Mouse (Mus musculus) G1E (cell line): ENCODE measurements around the gene Bag5. TPM values are rescaled to one million over a fixed set of nuclear protein-coding genes. Genes with fewer than 3 reads are reported as not detected.
"Not testable (repeated sequence)": the region's sequence is repeated elsewhere in the genome, so short reads cannot be mapped to it uniquely, and the experiment has no call there.

Experiments used
- ATAC-seq: 2 replicates; pipeline ENCODE4 v1.8.0; 2016; ENCODE audit warnings: mild to moderate bottlenecking; ENCODE audit not compliant: insufficient number of reproducible peaks, poor library complexity, low FRiP score, severe bottlenecking; ENCODE audit errors: extremely low read depth
- DNase-seq: peaks from one replicate; pipeline ENCODE4 v3.0.0; 2012; ENCODE audit warnings: low spot score
- H3K27me3 ChIP-seq: 2 replicates; pipeline ENCODE4 v1.6.1; 2012; ENCODE audit warnings: mild to moderate bottlenecking, low read length, inconsistent platforms; ENCODE audit not compliant: insufficient read depth
- H3K36me3 ChIP-seq: replicated peaks from 2 replicates; pipeline ENCODE3; 2012; ENCODE audit warnings: mild to moderate bottlenecking, inconsistent platforms
- H3K4me1 ChIP-seq: 2 replicates; pipeline ENCODE4 v1.6.1; 2012; ENCODE audit warnings: low read depth, low read length, inconsistent platforms, mixed read lengths; ENCODE audit not compliant: insufficient read depth
- H3K4me3 ChIP-seq: 2 replicates; pipeline ENCODE4 v1.5.1; 2012; ENCODE audit warnings: low read depth, mild to moderate bottlenecking, inconsistent platforms, low read length, moderate library complexity, mixed read lengths
- H3K9me3 ChIP-seq: replicated peaks from 2 replicates; pipeline ENCODE4 v1.6.1; 2012; ENCODE audit warnings: inconsistent platforms
- CTCF ChIP-seq: IDR thresholded peaks from 2 replicates; pipeline ENCODE4 v1.5.1; 2012; ENCODE audit warnings: low read depth, low read length, inconsistent platforms, mixed read lengths
- GATA1 ChIP-seq: IDR thresholded peaks from 2 replicates; pipeline ENCODE4 v1.6.1; 2012; ENCODE audit warnings: borderline replicate concordance, low read length, inconsistent platforms, mixed read lengths
- GATA2 ChIP-seq: IDR thresholded peaks from 2 replicates; pipeline ENCODE4 v1.6.1; 2012; ENCODE audit warnings: low read depth, low read length, inconsistent platforms, borderline replicate concordance
- POLR2AphosphoS5 ChIP-seq: IDR thresholded peaks from 2 replicates; pipeline ENCODE4 v1.6.1; 2012; ENCODE audit warnings: low read depth, low read length, inconsistent platforms; ENCODE audit not compliant: insufficient replicate concordance
- TAL1 ChIP-seq: conservative IDR thresholded peaks from 2 replicates; pipeline ENCODE4 v1.6.1; 2012; ENCODE audit warnings: low read depth, low read length, inconsistent platforms, mixed read lengths
- polyA plus RNA-seq: library from polyadenylated mRNA; stranded (reverse); fragments of >175 nt; gene quantifications from 2 replicates; pipeline ENCODE4 v1.2.3, GENCODE M21; 2012
- total RNA-seq, 2 experiments: library from RNA; stranded (forward) in 1 of 2; stranded (reverse) in 1 of 2; fragments of 200-1000 nt in 1 of 2; fragments of >200 nt in 1 of 2; fragmentation: Nextera tagmentation in 1 of 2; gene quantifications; 2 replicates each; pipeline ENCODE4 v1.2.3; 2014 to 2017

Bag5 gene
- total and polyA plus RNA-seq, 3 experiments = 20.3 to 52.8 (median 32.4) TPM

- peaks cover 37% of the 10 kb centered on the region for H3K4me1 ChIP-seq
- H3K9me3 ChIP-seq = 0 out of 2 replicates have a peak, but pooled peaks cover 3% of the 10 kb centered on the region
- no peak for DNase-seq
- no peak overlapping the region for H3K4me3 ChIP-seq
- no peak for ATAC-seq
- TF ChIP-seq GATA1 (no peak), TAL1 (no peak), GATA2 (no peak), POLR2AphosphoS5 (no peak), CTCF (no peak)
- peaks cover 56% of the 10 kb centered on the region for H3K36me3 ChIP-seq
- no peaks in the 10 kb centered on the region for H3K27me3 ChIP-seq
These were observed 3.4 kb upstream of the Bag5 start for GRCm38 (mm10) chr12:111716505-111716904.

- H3K27me3 ChIP-seq, ATAC-seq, H3K9me3 ChIP-seq, DNase-seq: not testable (repeated sequence)
- Histone ChIP-seq H3K36me3 (peaks cover 61% of the 10 kb centered on the region), H3K4me1 (peaks cover 50% of the 10 kb centered on the region), H3K4me3 (peak overlapping the region; percentile 85)
These were observed 823 bp upstream of the Bag5 start for GRCm38 (mm10) chr12:111713880-111714279.

- TF ChIP-seq GATA1 (no peak), CTCF (no peak), GATA2 (no peak), TAL1 (no peak), POLR2AphosphoS5 (no peak)
- Histone ChIP-seq H3K9me3 (0 out of 2 replicates have a peak, but pooled peaks cover 3% of the 10 kb centered on the region), H3K4me3 (peak overlapping the region; percentile 85), H3K36me3 (peaks cover 64% of the 10 kb centered on the region), H3K4me1 (peaks cover 47% of the 10 kb centered on the region), H3K27me3 (no peaks in the 10 kb centered on the region)
- peak; percentile 68 for DNase-seq
- ATAC-seq = no peak
These were observed 581 bp downstream of the Bag5 start for GRCm38 (mm10) chr12:111712476-111712875.

GRCm38 (mm10) chr12:111710091-111710490 lies 3.0 kb downstream of the Bag5 start:
- TF ChIP-seq GATA1 (no peak), CTCF (no peak), GATA2 (no peak), TAL1 (no peak), POLR2AphosphoS5 (no peak)
- Histone ChIP-seq H3K4me3 (no peak overlapping the region), H3K4me1 (peaks cover 41% of the 10 kb centered on the region), H3K27me3 (peaks cover 2% of the 10 kb centered on the region; the same call in 1 of the 2 replicates), H3K36me3 (peaks cover 73% of the 10 kb centered on the region), H3K9me3 (no peaks in the 10 kb centered on the region)
- DNase-seq = no peak
- no peak for ATAC-seq

- Histone ChIP-seq H3K4me1 (peaks cover 28% of the 10 kb centered on the region), H3K27me3 (peaks cover 17% of the 10 kb centered on the region), H3K4me3 (no peak overlapping the region), H3K9me3 (no peaks in the 10 kb centered on the region), H3K36me3 (peaks cover 67% of the 10 kb centered on the region)
- ATAC-seq = no peak
- TF ChIP-seq TAL1 (no peak), POLR2AphosphoS5 (no peak), CTCF (no peak), GATA1 (no peak)
- DNase-seq = no peak
These were observed 4.9 kb downstream of the Bag5 start for GRCm38 (mm10) chr12:111708181-111708580.

- no peak overlapping the region for H3K4me3 ChIP-seq
- TF ChIP-seq POLR2AphosphoS5 (no peak), TAL1 (no peak), GATA1 (no peak), CTCF (no peak; the same call in 1 of the 2 replicates), GATA2 (no peak)
- H3K36me3 ChIP-seq = peaks cover 52% of the 10 kb centered on the region
- no peak for DNase-seq
- no peaks in the 10 kb centered on the region for H3K9me3 ChIP-seq
- peaks cover 30% of the 10 kb centered on the region for H3K27me3 ChIP-seq
- ATAC-seq = no peak
- H3K4me1 ChIP-seq = peaks cover 10% of the 10 kb centered on the region
These were observed 7.7 kb downstream of the Bag5 start for GRCm38 (mm10) chr12:111705186-111705973.
